Mouse (Mus musculus): ENCODE results near the gene Iqce.

- TF ChIP-seq POLR2A (IDR thresholded peaks at IDR 0.05; ENCODE audit: extremely low read depth, insufficient read depth, low read length): no peak
- no peak for TF ChIP-seq CTCF (IDR thresholded peaks at IDR 0.05; ENCODE audit: low read depth, low read length)
Observed at GRCm38 (mm10) chr5:140647031-140647760, 55.0 kb downstream of the Iqce start.
